Mouse (Mus musculus) macrophage (primary cell): ENCODE measurements around the gene Plxna4. TPM values are rescaled to one million over a fixed set of nuclear protein-coding genes. Genes with fewer than 3 reads are reported as not detected.

ENCODE experiments used
- H3K27ac ChIP-seq: fragments of 350-480 bp; formaldehyde crosslinking; 2 replicates; pipeline ENCODE4 v1.9.0; 2021
- H3K36me3 ChIP-seq: fragments of 350-480 bp; formaldehyde crosslinking; 2 replicates; pipeline ENCODE4 v1.9.0; 2021; ENCODE audit errors: inconsistent target
- H3K4me3 ChIP-seq: fragments of 350-480 bp; formaldehyde crosslinking; 2 replicates; pipeline ENCODE4 v1.9.0; 2021; ENCODE audit errors: inconsistent target
- H3K79me2 ChIP-seq: fragments of 350-480 bp; formaldehyde crosslinking; 2 replicates; pipeline ENCODE4 v1.9.0; 2021; ENCODE audit errors: inconsistent target
- WGBS: methylation state at CpG from one replicate; pipeline ENCODE4 v1.1.7; 2026; ENCODE audit warnings: inconsistent platforms; ENCODE audit not compliant: missing documents; 5-methylcytosine and 5-hydroxymethylcytosine counted together
- polyA plus RNA-seq: library from polyadenylated mRNA; stranded (reverse); fragments of 250-400 nt; gene quantifications from 3 replicates; pipeline ENCODE4 v1.2.4, GENCODE M21; 2018; ENCODE audit warnings: inconsistent platforms

Gene Plxna4
- polyA plus RNA-seq, 1 experiment from 2014 or later = 0.23 TPM

DNA sequence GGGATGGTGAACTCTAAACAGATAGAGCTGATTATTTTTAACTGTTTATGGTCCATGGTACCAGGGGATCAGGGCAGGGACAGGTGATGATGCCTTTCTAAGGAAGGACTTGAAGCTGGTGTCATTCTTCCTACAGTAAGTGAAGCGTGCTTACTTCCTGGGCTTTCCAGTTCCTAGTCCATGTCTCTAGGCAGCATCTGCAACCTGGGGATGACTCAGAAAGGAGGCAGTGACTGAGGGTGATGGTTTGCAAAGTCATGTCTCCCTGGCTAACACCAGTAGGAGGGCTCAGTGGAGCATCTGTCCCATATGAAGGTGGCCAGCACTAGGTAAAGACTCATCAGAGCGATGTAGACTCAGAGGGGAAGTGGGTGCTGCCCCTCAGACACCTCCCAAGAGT is 427.6 kb downstream of the Plxna4 start:
- Histone ChIP-seq H3K27ac (no peak overlapping the region), H3K79me2 (no peaks in the 10 kb centered on the region), H3K36me3 (no peaks in the 10 kb centered on the region), H3K4me3 (no peak overlapping the region)
- 38% methylated on average over 2 of the region's 2 CpGs for WGBS

DNA sequence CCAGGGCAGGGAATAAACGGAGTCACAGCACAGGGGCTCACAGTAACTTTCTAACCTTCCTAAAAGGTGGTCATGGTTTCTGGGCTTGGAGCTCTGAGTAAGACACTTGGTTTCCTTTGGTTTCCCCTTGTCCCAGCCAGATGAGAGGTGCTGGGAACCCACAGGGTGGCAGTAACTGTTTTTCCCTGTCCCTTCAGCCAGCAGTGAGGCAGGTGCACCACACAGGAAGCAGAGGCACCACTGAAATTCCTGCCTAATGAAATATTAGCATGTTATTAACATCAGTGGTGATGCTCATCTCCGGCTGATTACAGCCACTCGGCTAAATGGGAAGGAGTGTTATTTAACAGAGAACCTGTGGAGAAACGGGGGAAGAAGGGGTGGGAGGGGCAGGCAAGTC is 428.1 kb downstream of the Plxna4 start:
- H3K36me3 ChIP-seq = no peaks in the 10 kb centered on the region
- WGBS = 14% methylated on average over 4 of the region's 4 CpGs
- H3K79me2 ChIP-seq = no peaks in the 10 kb centered on the region
- no peak overlapping the region for H3K27ac ChIP-seq
- no peak overlapping the region for H3K4me3 ChIP-seq

DNA sequence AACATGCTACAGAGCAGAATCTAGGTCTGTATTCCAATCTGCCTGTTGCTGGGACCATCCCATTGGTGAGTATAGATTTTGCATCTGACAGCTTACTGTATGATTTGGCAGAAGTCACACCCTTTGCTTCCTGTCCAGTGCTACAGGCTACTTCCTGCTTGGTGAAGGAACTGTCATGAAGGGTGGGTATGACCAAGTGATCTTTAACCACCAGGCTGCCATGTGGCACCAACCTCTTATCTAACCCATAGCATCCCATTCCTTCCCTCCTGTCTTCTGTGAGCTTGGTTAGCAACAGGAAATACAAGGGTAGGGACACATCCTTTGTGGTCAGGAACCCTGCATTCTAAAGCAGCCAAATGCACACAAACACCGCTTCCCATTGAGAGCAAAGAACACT is 429.6 kb downstream of the Plxna4 start:
- WGBS = 25% methylated on average over 1 of the region's 1 CpGs
- no peak overlapping the region for H3K4me3 ChIP-seq
- H3K27ac ChIP-seq = no peak overlapping the region
- no peaks in the 10 kb centered on the region for H3K36me3 ChIP-seq
- H3K79me2 ChIP-seq = no peaks in the 10 kb centered on the region

DNA sequence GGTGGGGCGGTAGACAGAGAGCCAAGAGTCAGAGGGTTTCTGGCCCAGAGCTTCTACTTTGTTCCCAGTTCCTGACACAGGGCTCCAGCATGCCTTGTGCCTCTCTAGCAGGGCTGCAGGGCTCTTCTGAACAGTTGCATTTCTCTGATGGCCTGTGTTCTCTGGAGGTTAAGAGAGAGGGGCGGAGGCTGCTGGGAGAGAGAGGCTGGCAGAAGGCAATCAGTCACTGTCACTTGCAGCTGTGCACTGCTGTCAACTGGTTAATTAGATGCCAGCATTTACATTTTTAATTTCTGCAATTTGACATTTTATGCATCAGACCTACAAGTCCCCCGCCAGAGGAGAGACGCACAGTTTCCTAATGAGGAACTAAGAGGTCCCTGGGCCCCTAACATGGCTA is 434.8 kb downstream of the Plxna4 start:
- Histone ChIP-seq H3K27ac (no peak overlapping the region), H3K36me3 (no peaks in the 10 kb centered on the region), H3K79me2 (no peaks in the 10 kb centered on the region), H3K4me3 (no peak overlapping the region)
- 68% methylated on average over 4 of the region's 4 CpGs for WGBS

DNA sequence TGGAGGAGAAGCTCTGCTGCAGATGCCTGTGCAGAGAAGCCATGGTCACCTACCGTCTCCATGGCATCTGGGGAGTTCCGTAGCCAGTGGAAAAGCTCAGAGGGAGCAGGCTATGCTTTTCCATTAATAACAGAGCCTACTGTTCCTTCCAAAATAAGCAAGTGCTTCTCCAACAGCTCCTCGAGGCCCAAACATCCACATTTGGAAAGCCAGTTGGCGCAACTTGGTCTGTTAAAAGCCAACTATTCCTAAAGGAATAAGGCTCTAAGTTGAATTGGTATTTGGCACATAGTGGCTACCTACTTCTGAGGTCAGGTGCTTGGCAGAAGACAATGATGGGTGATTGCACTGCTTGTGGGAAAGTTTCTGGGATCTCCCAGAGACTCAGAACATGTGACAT is 437.2 kb downstream of the Plxna4 start:
- 85% methylated on average over 4 of the region's 4 CpGs for WGBS
- no peaks in the 10 kb centered on the region for H3K79me2 ChIP-seq
- H3K27ac ChIP-seq = no peak overlapping the region
- no peaks in the 10 kb centered on the region for H3K36me3 ChIP-seq
- no peak overlapping the region for H3K4me3 ChIP-seq

DNA sequence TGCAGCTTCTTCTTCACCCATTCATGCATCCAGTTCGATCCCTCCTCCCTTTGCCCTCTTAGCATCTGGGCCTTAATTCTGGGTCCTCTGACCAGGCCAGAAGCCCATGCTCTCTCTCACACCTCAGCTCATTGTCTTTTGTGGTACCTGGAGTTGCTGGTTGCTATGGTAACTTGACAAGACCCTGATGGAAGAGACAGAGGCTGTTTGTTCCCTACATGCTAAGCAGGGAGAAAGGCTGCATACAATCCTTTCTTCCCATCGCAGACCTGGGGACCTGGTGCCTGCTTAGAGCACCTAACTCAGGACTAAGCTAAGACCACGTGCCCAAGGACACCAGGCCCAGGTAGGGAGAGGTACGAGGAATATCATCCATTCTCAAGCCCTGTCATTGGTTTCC is 443.2 kb downstream of the Plxna4 start:
- no peaks in the 10 kb centered on the region for H3K36me3 ChIP-seq
- no peaks in the 10 kb centered on the region for H3K79me2 ChIP-seq
- WGBS = 85% methylated on average over 4 of the region's 4 CpGs
- H3K4me3 ChIP-seq = no peak overlapping the region
- no peak overlapping the region for H3K27ac ChIP-seq

DNA sequence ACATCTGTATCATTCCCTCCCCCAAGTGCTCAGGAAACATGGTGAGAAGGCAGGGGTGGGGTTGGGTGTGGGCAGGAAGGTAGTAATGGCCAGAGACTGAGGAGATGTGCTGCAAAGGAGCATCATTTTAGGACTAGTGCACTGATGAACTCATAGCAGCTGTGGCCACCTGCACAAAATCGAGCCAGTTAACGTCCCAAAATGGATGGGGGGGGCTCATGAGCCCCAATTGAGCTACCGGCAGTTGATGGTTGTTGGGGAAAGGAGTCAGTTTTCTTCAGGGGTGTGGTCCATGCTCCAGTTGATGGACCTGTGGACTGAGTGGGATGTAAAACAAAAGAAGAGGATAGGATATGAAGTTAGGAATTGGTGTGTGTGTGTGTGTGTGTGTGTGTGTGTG is 448.5 kb downstream of the Plxna4 start:
- no peaks in the 10 kb centered on the region for H3K36me3 ChIP-seq
- WGBS = 77% methylated on average over 3 of the region's 3 CpGs
- H3K27ac ChIP-seq = no peak overlapping the region
- no peak overlapping the region for H3K4me3 ChIP-seq
- no peaks in the 10 kb centered on the region for H3K79me2 ChIP-seq

DNA sequence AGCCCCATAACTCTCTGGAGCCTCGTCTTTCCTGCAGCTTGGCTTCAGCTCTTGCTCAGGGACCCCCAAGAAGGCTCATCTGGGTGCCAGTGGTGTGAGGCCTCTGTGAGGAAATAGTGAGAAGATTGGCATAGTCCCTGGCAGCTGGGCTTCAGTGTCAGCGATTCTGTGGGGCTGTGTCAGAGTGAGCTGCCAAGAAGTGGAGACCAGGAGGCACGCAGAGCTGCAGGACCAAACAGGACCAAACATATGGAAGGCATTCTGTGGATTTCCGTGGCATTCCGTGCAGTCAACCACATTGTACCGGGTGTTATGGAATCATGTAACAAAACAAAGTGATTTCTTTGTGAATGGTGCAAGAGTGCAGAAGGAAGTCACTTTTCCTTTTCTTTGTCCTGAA is 461.1 kb downstream of the Plxna4 start:
- WGBS = 84% methylated on average over 6 of the region's 6 CpGs
- Histone ChIP-seq H3K79me2 (no peaks in the 10 kb centered on the region), H3K4me3 (no peak overlapping the region), H3K27ac (no peak overlapping the region), H3K36me3 (no peaks in the 10 kb centered on the region)

DNA sequence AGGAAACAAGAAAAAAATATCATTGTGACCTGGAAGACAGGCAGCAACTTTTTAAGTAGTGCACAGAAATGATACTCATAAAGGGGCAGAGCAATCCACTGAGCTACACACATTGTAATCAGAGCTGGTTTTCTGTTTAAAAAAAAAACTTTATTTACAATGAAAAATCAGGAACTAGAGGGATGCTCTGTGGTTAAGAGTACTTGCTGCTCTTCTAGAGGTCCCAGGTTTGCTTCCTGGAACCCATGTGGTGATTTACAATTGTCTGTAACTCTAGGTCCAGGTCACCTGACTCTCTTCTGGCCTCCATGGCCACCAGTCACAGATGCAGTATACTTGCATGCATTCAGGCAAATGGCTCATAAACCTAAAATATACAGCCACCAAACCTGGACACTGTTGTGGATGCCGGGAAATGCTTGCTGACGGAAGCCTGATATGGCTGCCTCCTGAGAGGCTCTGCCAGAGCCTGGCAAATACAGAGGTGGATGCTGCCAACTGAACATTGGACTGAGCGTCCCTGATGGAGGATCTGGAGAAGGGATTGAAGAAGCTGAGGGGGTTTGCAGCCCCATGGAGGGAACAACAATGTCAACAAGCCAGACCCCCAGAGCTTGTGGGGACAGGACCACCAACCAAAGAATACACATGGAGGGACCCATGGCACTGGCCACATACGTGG is 465.3 kb downstream of the Plxna4 start:
- Histone ChIP-seq H3K27ac (no peak overlapping the region), H3K36me3 (no peaks in the 10 kb centered on the region), H3K4me3 (no peak overlapping the region), H3K79me2 (no peaks in the 10 kb centered on the region)
- WGBS = 80% methylated on average over 2 of the region's 4 CpGs

DNA sequence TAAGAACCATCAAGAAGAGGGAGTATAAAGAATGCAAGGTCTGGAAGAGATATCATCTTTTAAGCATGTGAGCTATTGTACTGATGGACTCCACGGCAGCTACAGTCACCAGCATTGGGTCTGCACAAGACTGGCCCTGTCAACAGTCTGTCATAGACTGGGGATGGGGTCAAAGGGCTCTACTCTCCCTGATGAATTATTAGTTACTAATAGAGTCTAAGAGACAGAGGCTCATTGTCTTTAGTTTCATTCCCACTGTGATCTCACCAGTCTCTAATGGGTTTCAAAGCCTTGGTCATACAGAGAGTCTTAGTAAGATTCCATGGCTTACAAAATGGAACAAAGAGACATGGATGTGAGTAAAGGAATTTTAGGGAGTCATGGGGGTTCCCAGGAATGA is 467.1 kb downstream of the Plxna4 start:
- WGBS = 82% methylated on average over 1 of the region's 1 CpGs
- Histone ChIP-seq H3K4me3 (no peak overlapping the region), H3K79me2 (no peaks in the 10 kb centered on the region), H3K36me3 (no peaks in the 10 kb centered on the region), H3K27ac (no peak overlapping the region)

DNA sequence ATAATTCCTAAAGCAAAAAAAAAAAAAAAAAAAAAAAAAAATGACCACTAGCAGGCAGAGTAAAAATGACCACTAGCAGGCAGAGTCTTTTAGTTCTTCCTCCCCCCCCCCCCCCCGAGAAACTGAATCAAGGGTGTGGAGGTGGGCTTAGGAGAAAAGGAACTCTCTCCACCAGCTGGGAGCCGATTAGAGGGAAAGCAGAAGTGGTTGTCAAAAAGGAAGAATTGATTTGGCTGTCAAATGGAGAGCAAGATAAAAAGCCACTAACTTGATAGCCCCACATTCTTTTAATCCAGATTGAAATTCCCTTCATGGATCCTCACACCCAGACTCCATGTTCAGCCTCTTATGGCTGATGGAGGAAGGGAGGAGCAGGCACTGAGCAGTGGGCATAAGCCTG is 478.8 kb downstream of the Plxna4 start:
- Histone ChIP-seq H3K27ac (no peak overlapping the region), H3K4me3 (no peak overlapping the region), H3K79me2 (no peaks in the 10 kb centered on the region), H3K36me3 (no peaks in the 10 kb centered on the region)
- 4% methylated on average over 2 of the region's 2 CpGs for WGBS

DNA sequence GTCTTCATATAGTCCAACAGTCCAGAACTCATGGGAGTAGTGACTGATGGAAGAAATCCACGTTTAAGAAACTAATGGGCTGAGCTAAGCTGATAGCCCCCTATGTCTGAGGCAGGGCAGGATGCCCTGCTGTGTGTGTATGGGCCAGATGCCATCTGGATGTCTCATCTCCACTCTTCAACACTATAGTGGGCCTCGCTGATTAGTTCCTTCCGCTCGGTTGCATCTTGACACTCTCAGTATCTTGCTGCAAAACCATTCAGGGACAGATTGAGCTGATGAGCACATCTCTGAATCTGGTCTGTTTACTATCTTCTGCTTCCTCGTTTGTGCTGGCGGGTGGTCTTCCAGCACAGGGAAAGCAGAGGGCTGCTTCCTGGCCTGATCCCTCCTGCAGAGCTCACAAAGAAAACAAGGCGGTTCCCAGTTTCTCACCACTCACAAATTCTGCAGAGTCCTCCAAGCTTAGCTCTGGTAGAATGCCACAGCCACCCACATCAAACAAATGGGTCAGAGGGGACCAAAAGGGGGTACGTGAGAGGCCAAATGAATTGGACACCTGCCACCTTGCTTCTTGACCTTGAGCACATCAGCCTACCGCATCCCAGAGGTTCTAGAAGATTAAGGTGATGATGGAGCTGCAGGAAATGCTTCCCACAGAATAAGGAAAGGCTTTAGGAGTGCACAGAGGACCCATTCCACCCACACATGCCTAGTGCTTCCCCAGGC is 482.3 kb downstream of the Plxna4 start:
- Histone ChIP-seq H3K79me2 (no peaks in the 10 kb centered on the region), H3K36me3 (no peaks in the 10 kb centered on the region), H3K4me3 (no peak overlapping the region), H3K27ac (no peak overlapping the region)
- WGBS = 88% methylated on average over 9 of the region's 9 CpGs
